8 mouse cellular contexts compared by ENCODE assay signal in the genomic region with DNA sequence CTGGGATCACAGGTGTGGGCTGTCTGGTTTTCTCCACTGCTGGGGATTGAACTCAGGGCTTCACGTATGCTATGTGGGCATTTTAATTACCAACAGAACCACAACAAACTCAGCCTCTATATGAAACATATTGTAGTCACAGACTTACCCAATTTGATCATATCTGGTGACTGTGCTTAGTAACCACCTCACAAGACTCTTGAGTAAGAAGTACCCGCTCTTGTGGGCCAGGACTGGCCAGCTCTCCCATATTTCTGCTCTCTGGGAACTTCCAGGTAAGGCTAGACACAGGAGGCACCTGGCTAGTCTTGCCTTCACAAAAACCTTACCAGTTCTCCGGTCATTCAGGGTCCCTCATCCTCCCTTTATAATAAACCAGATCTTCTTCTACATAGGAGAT. TPM values are rescaled to one million over a fixed set of nuclear protein-coding genes. Genes with fewer than 3 reads are reported as not detected.
DNase-seq lines count a peak whose midpoint lies in the region; ATAC-seq and TF ChIP-seq lines count a peak whose summit lies in the region.

No protein-coding gene starts in this region.

- H3K4me3 ChIP-seq in heart, embryonic 14.5 days (ENCODE audit: control insufficient read depth in 1 of 2, insufficient read depth in 1 of 2, low read depth in 1 of 2, low read length in 2 of 2), result no peak overlapping the region
- H3K4me3 ChIP-seq in lung, embryonic 16.5 days (ENCODE audit: low read length), result no peak overlapping the region
- no peak overlapping the region for H3K4me3 ChIP-seq in lung, adult 2 months (replicated peaks; ENCODE audit: extremely low read depth, low read depth, low read length)
- H3K4me3 ChIP-seq in hindbrain, embryonic 15.5 days, result no peak overlapping the region
- no peak overlapping the region for H3K4me3 ChIP-seq in neural tube, embryonic 14.5 days (ENCODE audit: low read depth, low read length)

- ATAC-seq in heart, embryonic 14.5 days (ENCODE audit: insufficient number of reproducible peaks, insufficient read depth, low FRiP score, low read depth), result 0 out of 2 replicates have a peak, but pooled peaks have one; percentile 1
- no peak for ATAC-seq in lung, embryonic 16.5 days (ENCODE audit: low read depth)
- no peak for ATAC-seq in hindbrain, embryonic 15.5 days (ENCODE audit: low FRiP score, low read depth)
- ATAC-seq in neural tube, embryonic 14.5 days (ENCODE audit: low read depth), result no peak

- TF ChIP-seq CTCF in lung, adult 2 months (IDR thresholded peaks at IDR 0.05; ENCODE audit: insufficient read depth, low read length), result no peak

- no peaks in the 10 kb centered on the region for H3K36me3 ChIP-seq in heart, embryonic 14.5 days (ENCODE audit: control insufficient read depth, insufficient read depth, low read length)
- no peaks in the 10 kb centered on the region for H3K36me3 ChIP-seq in lung, embryonic 16.5 days (ENCODE audit: control insufficient read depth, insufficient read depth, low read length)
- H3K36me3 ChIP-seq in hindbrain, embryonic 15.5 days, result peaks cover 6% of the 10 kb centered on the region; the same call in 1 of the 2 replicates
- H3K36me3 ChIP-seq in neural tube, embryonic 14.5 days (ENCODE audit: control insufficient read depth, insufficient read depth, low read length), result no peaks in the 10 kb centered on the region

- no peaks in the 10 kb centered on the region for H3K27me3 ChIP-seq in heart, embryonic 14.5 days (ENCODE audit: control insufficient read depth, insufficient read depth, low read length)
- no peaks in the 10 kb centered on the region for H3K27me3 ChIP-seq in lung, embryonic 16.5 days (ENCODE audit: control insufficient read depth, insufficient read depth, low read depth, low read length)
- no peaks in the 10 kb centered on the region for H3K27me3 ChIP-seq in hindbrain, embryonic 15.5 days
- no peaks in the 10 kb centered on the region for H3K27me3 ChIP-seq in neural tube, embryonic 14.5 days (ENCODE audit: control insufficient read depth, insufficient read depth, low read length)

- H3K27ac ChIP-seq in heart, embryonic 14.5 days (replicated peaks in 1 of 2; ENCODE audit: control insufficient read depth in 1 of 2, insufficient read depth in 1 of 2, low read depth in 2 of 2, low read length in 2 of 2), result peak overlapping the region; percentile 32 to 80; a peak in 2 of 4 replicates
- peak overlapping the region; percentile 66 for H3K27ac ChIP-seq in lung, embryonic 16.5 days (ENCODE audit: low read length)
- H3K27ac ChIP-seq in hindbrain, embryonic 15.5 days (replicated peaks), result peak overlapping the region; percentile 82
- H3K27ac ChIP-seq in neural tube, embryonic 14.5 days (ENCODE audit: low read depth, low read length), result peak overlapping the region; percentile 86

- no peak for DNase-seq in heart, adult 18-20 months
- DNase-seq in lung, adult 2 months, result no peak
- DNase-seq in cerebellum, postnatal 36 days, result no peak
- DNase-seq in cerebellum, postnatal 4 days (ENCODE audit: low spot score in 2 of 2), result no peak

- TF ChIP-seq POLR2A in lung, adult 2 months (IDR thresholded peaks at IDR 0.05; ENCODE audit: borderline replicate concordance, extremely low read depth, low read depth, low read length), result no peak

- no peaks in the 10 kb centered on the region for H3K9me3 ChIP-seq in heart, embryonic 14.5 days (ENCODE audit: control insufficient read depth, low read length)
- no peaks in the 10 kb centered on the region for H3K9me3 ChIP-seq in lung, embryonic 16.5 days (ENCODE audit: control insufficient read depth, low read length)
- H3K9me3 ChIP-seq in hindbrain, embryonic 15.5 days, result no peaks in the 10 kb centered on the region
- no peaks in the 10 kb centered on the region for H3K9me3 ChIP-seq in neural tube, embryonic 14.5 days (ENCODE audit: control insufficient read depth, low read length)

- 84% methylated on average over 3 of the region's 3 CpGs for WGBS in heart, embryonic 14.5 days
- 67% methylated on average over 3 of the region's 3 CpGs for WGBS in lung, embryonic 16.5 days
- WGBS in lung, adult 2 months, result 62% methylated on average over 3 of the region's 3 CpGs
- 84% methylated on average over 3 of the region's 3 CpGs for WGBS in hindbrain, embryonic 15.5 days
- WGBS in neural tube, embryonic 14.5 days, result 89% methylated on average over 3 of the region's 3 CpGs

- H3K9ac ChIP-seq in heart, embryonic 14.5 days (ENCODE audit: low read length), result 0 out of 2 replicates have a peak overlapping the region, but pooled peaks have one; percentile 28
- no peak overlapping the region for H3K9ac ChIP-seq in lung, embryonic 16.5 days (ENCODE audit: low read length)
- no peak overlapping the region for H3K9ac ChIP-seq in hindbrain, embryonic 15.5 days
- no peak overlapping the region for H3K9ac ChIP-seq in neural tube, embryonic 14.5 days (replicated peaks; ENCODE audit: low read depth, low read length)

- peaks cover 26 to 30% of the 10 kb centered on the region in 2 experiments for H3K4me1 ChIP-seq in heart, embryonic 14.5 days (ENCODE audit: control insufficient read depth in 2 of 2, insufficient read depth in 2 of 2, low read length in 2 of 2)
- H3K4me1 ChIP-seq in lung, embryonic 16.5 days (replicated peaks; ENCODE audit: control insufficient read depth, insufficient read depth, low read length), result peaks cover 20% of the 10 kb centered on the region
- peaks cover 7% of the 10 kb centered on the region for H3K4me1 ChIP-seq in lung, adult 2 months (ENCODE audit: control insufficient read depth, insufficient read depth, low read length)
- peaks cover 41% of the 10 kb centered on the region for H3K4me1 ChIP-seq in hindbrain, embryonic 15.5 days (replicated peaks)
- peaks cover 31% of the 10 kb centered on the region for H3K4me1 ChIP-seq in neural tube, embryonic 14.5 days (ENCODE audit: control insufficient read depth, insufficient read depth, low read length)

- peak overlapping the region; percentile 47 for H3K4me2 ChIP-seq in heart, embryonic 14.5 days (ENCODE audit: low read length)
- no peak overlapping the region for H3K4me2 ChIP-seq in lung, embryonic 16.5 days (ENCODE audit: low read depth, low read length)
- no peak overlapping the region; the same call in 1 of the 2 replicates for H3K4me2 ChIP-seq in hindbrain, embryonic 15.5 days
- H3K4me2 ChIP-seq in neural tube, embryonic 14.5 days (ENCODE audit: low read depth, low read length), result peak overlapping the region; percentile 17; the same call in 1 of the 2 replicates

RNA-seq across cellular contexts. Expression of gene Rimkla, which starts 30.0 kb away (rescaled TPM):
- polyA plus RNA-seq in heart, embryonic 14.5 days (2014; fragmentation: Nextera tagmentation; extraction: Ambion mirVana), result 5.7 TPM in 2 replicates
- total RNA-seq in heart, adult 18-20 months (2021), result 1 to 10 TPM in 1 of 2 experiments, under 1 TPM in 1; 0.57 to 1.3 TPM
- polyA plus RNA-seq in lung, embryonic 16.5 days (2015; fragmentation: Nextera tagmentation; extraction: Ambion mirVana), result 0.50 TPM in 2 replicates
- polyA plus RNA-seq in lung, adult 2 months (2012; rRNA removed), result 0.14 and 0.19 TPM in 2 replicates
- 25.6 and 28.9 TPM in 2 replicates for polyA plus RNA-seq in hindbrain, embryonic 15.5 days (2015; fragmentation: Nextera tagmentation; extraction: Ambion mirVana)
- 33.4 and 37.7 TPM in 2 replicates for polyA plus RNA-seq in neural tube, embryonic 14.5 days (2014; fragmentation: Nextera tagmentation; extraction: Ambion mirVana)

RNA-seq across cellular contexts. Expression of gene Zmynd12, which starts 39.8 kb away (rescaled TPM):
- polyA plus RNA-seq in heart, embryonic 14.5 days (2014; fragmentation: Nextera tagmentation; extraction: Ambion mirVana), result 0.31 and 0.45 TPM in 2 replicates
- not detected for total RNA-seq in heart, adult 18-20 months (2021)
- 2.0 and 2.1 TPM in 2 replicates for polyA plus RNA-seq in lung, embryonic 16.5 days (2015; fragmentation: Nextera tagmentation; extraction: Ambion mirVana)
- 5.8 and 6.4 TPM in 2 replicates for polyA plus RNA-seq in lung, adult 2 months (2012; rRNA removed)
- 0.35 and 0.47 TPM in 2 replicates for polyA plus RNA-seq in hindbrain, embryonic 15.5 days (2015; fragmentation: Nextera tagmentation; extraction: Ambion mirVana)
- 0.32 TPM in 1 of 2 replicates, not detected in the other for polyA plus RNA-seq in neural tube, embryonic 14.5 days (2014; fragmentation: Nextera tagmentation; extraction: Ambion mirVana)

RNA-seq across cellular contexts. Expression of gene Ppcs, which starts 40.2 kb away (rescaled TPM):
- polyA plus RNA-seq in heart, embryonic 14.5 days (2014; fragmentation: Nextera tagmentation; extraction: Ambion mirVana), result 31.5 and 35.7 TPM in 2 replicates
- 10 to 100 TPM; 11.4 to 12.6 TPM for total RNA-seq in heart, adult 18-20 months (2021)
- polyA plus RNA-seq in lung, embryonic 16.5 days (2015; fragmentation: Nextera tagmentation; extraction: Ambion mirVana), result 31.5 and 33.9 TPM in 2 replicates
- 9.3 and 9.9 TPM in 2 replicates for polyA plus RNA-seq in lung, adult 2 months (2012; rRNA removed)
- polyA plus RNA-seq in hindbrain, embryonic 15.5 days (2015; fragmentation: Nextera tagmentation; extraction: Ambion mirVana), result 20.4 and 20.8 TPM in 2 replicates
- 22.4 and 27.6 TPM in 2 replicates for polyA plus RNA-seq in neural tube, embryonic 14.5 days (2014; fragmentation: Nextera tagmentation; extraction: Ambion mirVana)

RNA-seq across cellular contexts. Expression of gene Ccdc30, which starts 47.1 kb away (rescaled TPM):
- 4.0 and 4.6 TPM in 2 replicates for polyA plus RNA-seq in heart, embryonic 14.5 days (2014; fragmentation: Nextera tagmentation; extraction: Ambion mirVana)
- total RNA-seq in heart, adult 18-20 months (2021), result under 1 TPM in 1 of 2 experiments, not detected in 1; 0.59 TPM
- polyA plus RNA-seq in lung, embryonic 16.5 days (2015; fragmentation: Nextera tagmentation; extraction: Ambion mirVana), result 6.1 and 9.3 TPM in 2 replicates
- polyA plus RNA-seq in lung, adult 2 months (2012; rRNA removed), result 3.4 and 4.2 TPM in 2 replicates
- polyA plus RNA-seq in hindbrain, embryonic 15.5 days (2015; fragmentation: Nextera tagmentation; extraction: Ambion mirVana), result 20.0 and 21.3 TPM in 2 replicates
- polyA plus RNA-seq in neural tube, embryonic 14.5 days (2014; fragmentation: Nextera tagmentation; extraction: Ambion mirVana), result 24.9 and 26.6 TPM in 2 replicates

Comparison
In these comparisons a context has a peak if more than half of its experiments do, and no peak if none do; other contexts are left out.
1. H3K4me2 ChIP-seq: peak in heart, embryonic 14.5 days (single experiment) and neural tube, embryonic 14.5 days (single experiment); none in lung, embryonic 16.5 days (single experiment) and hindbrain, embryonic 15.5 days (single experiment).
2. Peak in every context shown above with its lines, with median percentiles within 50 percentile points of each other: H3K27ac ChIP-seq.